Mouse (Mus musculus) spleen, adult 2 months (tissue): ENCODE results near the gene E130208F15Rik.

Experiments
- CTCF ChIP-seq: fragments of 200-500 bp; IDR thresholded peaks from 2 replicates; pipeline ENCODE4 v1.5.1; 2011; ENCODE audit warnings: mild to moderate bottlenecking, inconsistent platforms; ENCODE audit not compliant: insufficient read depth, insufficient read length, insufficient replicate concordance; ENCODE audit errors: extremely low read depth
- POLR2A ChIP-seq: fragments of 200-500 bp; IDR thresholded peaks from 2 replicates; pipeline ENCODE4 v1.6.1; 2011; ENCODE audit warnings: low read depth, low read length, inconsistent platforms

DNA sequence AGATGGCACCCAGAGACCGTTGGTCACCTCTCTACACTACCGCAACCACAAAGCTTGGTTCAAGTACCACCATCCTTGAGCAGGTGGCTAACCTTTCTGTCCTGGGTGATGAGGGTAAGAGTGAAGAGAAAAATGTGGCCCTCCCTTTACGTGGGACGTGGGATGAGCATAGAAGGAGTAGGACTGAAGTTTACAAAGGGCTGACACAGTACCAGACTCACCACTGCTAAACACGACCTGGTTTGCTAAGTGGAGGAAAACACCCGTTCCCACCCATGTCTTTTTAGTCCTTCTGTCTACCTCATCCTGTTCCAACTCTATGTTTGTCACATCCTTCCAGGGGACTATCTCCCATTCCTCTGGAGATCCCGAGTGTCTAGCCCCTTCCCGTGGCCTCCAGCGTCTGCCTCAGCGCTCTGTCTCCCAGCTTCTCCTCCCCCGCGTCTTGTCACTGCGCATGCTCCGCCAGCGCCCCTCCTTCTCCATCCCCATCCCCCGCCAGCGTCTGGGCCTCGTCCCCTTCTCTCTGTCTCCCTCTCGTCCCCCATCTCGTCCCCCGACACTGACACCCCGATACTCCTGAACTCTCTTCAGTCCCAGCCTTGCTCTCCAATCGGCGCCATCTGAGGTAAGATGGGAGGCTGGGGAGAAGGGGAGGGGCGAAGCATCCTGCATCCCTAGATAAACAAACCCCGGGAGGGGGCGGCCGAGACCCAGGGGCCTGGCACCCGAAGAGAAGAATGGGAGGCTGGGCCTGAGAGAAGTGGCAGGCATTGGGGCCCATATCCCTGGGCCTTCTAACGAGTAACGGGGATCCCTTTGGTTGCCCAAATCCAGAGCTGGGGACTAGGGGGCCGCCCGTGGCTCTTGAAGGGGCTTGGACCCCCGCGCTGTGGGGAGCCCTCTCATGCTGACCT is 30.1 kb upstream of the E130208F15Rik start, which contains the start of gene Clip3:
- no peak for TF ChIP-seq POLR2A
- TF ChIP-seq CTCF = no peak
